Mouse (Mus musculus) lung, adult 2 months (tissue): ENCODE measurements around the gene Orai1. TPM values are rescaled to one million over a fixed set of nuclear protein-coding genes. Genes with fewer than 3 reads are reported as not detected.

ENCODE experiments used
- DNase-seq: peaks from one replicate; pipeline ENCODE4 v3.0.0; 2022
- H3K4me1 ChIP-seq: fragments of 200-500 bp; 2 replicates; pipeline ENCODE4 v1.6.1; 2011; ENCODE audit warnings: low read length; ENCODE audit not compliant: control insufficient read depth, insufficient read depth
- H3K4me3 ChIP-seq: fragments of 200-500 bp; replicated peaks from 2 replicates; pipeline ENCODE3; 2011; ENCODE audit warnings: low read depth, mild to moderate bottlenecking, control low read depth, low read length; ENCODE audit errors: extremely low read depth
- CTCF ChIP-seq: fragments of 200-500 bp; IDR thresholded peaks from 2 replicates; pipeline ENCODE4 v1.5.1; 2011; ENCODE audit warnings: mild to moderate bottlenecking, low read length, control low read depth; ENCODE audit not compliant: insufficient read depth
- POLR2A ChIP-seq: fragments of 200-500 bp; IDR thresholded peaks from 2 replicates; pipeline ENCODE4 v1.6.1; 2011; ENCODE audit warnings: low read depth, mild to moderate bottlenecking, control low read depth, low read length, borderline replicate concordance; ENCODE audit errors: extremely low read depth
- WGBS: fragments of 180-500 bp; shearing (Covaris S2); methylation state at CpG from one replicate; pipeline ENCODE4 v1.1.7; 2018; 5-methylcytosine and 5-hydroxymethylcytosine counted together
- polyA plus RNA-seq: library from polyadenylated mRNA; depleted of rRNA; stranded (reverse); fragments of >200 nt; gene quantifications from 2 replicates; pipeline ENCODE4 v1.2.3, GENCODE M21; 2012

The Orai1 gene
- polyA plus RNA-seq, 1 experiment = 113 TPM

DNA sequence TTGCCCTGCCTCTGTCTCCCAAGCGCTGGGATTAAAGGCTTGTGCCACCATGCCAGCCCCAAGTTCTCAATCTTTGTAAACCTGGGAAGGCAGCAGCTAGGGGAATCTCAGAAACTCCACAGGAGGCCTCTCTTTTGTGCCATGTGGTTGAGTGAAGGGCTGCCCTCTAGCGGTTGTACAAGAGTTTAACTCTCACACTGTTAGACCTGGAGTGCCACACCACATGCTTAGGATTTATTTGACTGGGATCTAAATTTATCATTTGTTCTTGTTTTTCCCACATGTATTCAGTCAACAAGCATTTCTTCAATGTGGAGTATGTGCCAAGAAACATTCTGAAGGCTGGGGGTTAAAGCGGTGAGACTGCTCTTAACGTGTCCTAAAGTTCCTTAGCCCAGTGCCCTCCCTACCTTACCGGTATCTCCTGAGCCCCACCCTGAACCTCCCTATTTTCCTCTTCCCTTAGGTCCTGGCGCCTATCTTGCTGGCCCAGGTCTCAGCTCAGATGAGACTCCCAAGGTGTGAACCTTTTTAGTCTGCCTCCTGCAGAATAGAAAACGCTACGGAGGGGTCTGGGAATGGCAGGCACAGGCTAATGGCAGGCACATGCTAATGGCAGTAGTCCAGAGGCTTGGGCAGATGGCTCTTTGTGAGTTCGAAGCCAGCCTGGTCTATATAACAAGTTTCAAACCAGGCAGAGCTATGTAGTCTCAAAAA, 1.1 kb upstream of the Orai1 start:
- H3K4me1 ChIP-seq = peaks cover 21% of the 10 kb centered on the region
- H3K4me3 ChIP-seq = no peak overlapping the region
- DNase-seq = peak; percentile 54
- WGBS = 53% methylated on average over 9 of the region's 9 CpGs
- TF ChIP-seq CTCF = peak; percentile 54
- TF ChIP-seq POLR2A = no peak

DNA sequence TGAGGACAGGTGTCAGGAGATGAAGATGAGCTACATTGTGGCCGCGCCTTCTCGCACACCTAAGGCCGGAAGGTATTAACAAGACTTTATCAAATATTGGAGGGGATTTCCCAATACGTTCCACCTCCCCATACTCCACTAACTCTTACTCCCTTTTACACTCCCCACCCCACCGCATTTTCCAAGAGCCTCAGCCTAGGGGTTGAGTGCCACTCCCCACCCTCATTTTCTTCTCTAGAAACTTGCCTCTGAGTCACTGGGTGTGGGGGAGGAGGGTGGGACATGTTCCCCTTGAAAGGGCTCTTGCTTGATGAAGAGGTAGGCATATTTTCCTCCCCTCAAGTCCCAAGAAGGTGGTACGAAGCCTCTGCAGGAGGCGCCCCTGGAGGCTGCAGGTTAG, 1.0 kb downstream of the Orai1 start:
- DNase-seq = peak; percentile 36
- H3K4me1 ChIP-seq = peaks cover 27% of the 10 kb centered on the region
- WGBS = 11% methylated on average over 8 of the region's 8 CpGs
- H3K4me3 ChIP-seq = peak overlapping the region; percentile 98
- TF ChIP-seq CTCF (no peak), POLR2A (no peak)

DNA sequence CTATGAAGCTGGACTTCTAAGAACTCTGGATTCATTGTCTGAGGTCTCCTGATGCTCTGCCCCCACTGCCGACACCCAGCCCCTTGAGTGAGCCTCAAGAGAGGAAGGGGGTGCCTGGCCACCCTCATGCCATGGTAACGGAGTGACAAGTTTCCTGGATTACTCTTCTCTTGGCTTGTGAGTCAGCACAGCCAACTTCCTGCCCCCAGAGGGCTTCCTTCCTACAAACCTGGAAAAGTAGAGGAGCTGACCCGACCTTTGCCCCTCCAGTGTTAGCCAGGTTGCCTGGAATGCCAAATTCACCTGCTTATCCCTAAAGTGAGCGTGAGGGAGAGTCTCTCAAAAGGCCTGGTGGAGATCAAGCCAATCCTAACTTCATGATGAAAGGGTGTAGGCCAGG, 2.6 kb downstream of the Orai1 start:
- WGBS = 38% methylated on average over 4 of the region's 4 CpGs
- H3K4me1 ChIP-seq = peaks cover 27% of the 10 kb centered on the region
- DNase-seq = peak; percentile 21
- TF ChIP-seq POLR2A (no peak), CTCF (no peak)
- no peak overlapping the region for H3K4me3 ChIP-seq

GRCm38 (mm10) chr5:123019336-123020016, 4.6 kb downstream of the Orai1 start:
- DNase-seq = no peak
- WGBS = 20% methylated on average over 10 of the region's 10 CpGs
- peaks cover 24% of the 10 kb centered on the region for H3K4me1 ChIP-seq
- no peak overlapping the region for H3K4me3 ChIP-seq
- TF ChIP-seq POLR2A (no peak), CTCF (no peak)

DNA sequence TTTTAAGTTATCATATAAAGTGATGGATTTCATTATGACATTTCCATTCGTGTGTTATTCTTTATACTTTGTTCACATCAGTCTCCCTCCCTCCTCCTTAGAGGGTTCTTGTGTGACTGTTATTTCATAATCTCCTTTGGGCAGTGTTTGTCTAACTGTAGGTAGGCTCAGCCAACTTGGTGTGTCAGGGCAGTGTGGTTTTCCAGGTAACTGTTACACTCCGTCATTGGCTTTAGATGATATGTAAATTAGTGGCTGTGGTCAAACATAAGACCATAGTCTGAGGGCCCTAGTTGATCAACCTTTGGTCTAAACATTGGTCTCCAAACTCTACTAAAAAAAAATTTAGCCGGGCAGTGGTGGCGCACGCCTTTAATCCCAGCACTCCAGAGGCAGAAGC, 5.6 kb downstream of the Orai1 start:
- DNase-seq = no peak
- Histone ChIP-seq H3K4me1 (peaks cover 23% of the 10 kb centered on the region), H3K4me3 (no peak overlapping the region)
- WGBS = 81% methylated on average over 5 of the region's 5 CpGs
- no peak for TF ChIP-seq POLR2A

DNA sequence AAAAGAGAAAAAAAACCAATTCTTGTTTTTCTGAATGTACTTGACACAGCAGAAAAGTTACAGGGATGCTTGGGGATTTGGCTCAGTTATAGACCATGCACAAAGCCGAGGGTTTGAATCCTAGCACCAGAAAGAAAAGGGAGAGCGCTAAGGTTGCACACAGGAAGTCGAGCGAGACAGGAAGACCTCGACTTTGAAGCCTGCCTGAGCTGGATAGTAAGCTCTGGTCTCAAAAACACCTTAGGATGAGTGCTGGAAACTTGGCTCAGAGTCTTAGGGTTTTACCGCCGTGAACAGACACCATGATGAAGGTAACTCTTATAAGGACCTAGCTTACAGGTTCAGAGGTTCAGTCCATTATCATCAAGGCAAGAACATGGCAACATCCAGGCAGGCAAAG, 6.6 kb downstream of the Orai1 start:
- no peak for DNase-seq
- Histone ChIP-seq H3K4me1 (peaks cover 25% of the 10 kb centered on the region), H3K4me3 (no peak overlapping the region)
- TF ChIP-seq POLR2A = no peak
- TF ChIP-seq CTCF = no peak
- 65% methylated on average over 7 of the region's 7 CpGs for WGBS

GRCm38 (mm10) chr5:123023049-123023448, 8.2 kb downstream of the Orai1 start:
- Histone ChIP-seq H3K4me1 (peaks cover 22% of the 10 kb centered on the region), H3K4me3 (no peak overlapping the region)
- WGBS = 20% methylated on average over 6 of the region's 6 CpGs
- no peak for TF ChIP-seq CTCF
- no peak for TF ChIP-seq POLR2A
- DNase-seq = peak; percentile 27

DNA sequence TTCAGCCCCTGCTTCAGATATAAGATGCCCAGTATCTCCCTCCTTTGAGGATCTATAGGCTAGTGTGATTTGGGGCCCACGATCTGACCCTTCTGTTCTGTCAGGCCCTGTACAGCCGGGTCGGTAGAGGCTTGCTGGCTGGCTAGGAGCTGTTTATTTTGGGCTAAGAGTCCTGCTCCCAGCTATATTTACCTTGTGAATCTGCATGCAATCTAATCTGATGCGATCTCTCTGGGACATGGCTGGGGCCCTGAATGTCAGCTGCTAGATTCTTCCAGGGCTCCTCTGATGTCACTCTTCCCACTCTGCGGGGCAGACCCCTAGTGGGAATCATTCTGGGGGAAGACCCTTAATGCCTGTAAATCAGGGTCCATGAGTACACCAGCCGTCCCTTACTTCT, 9.4 kb downstream of the Orai1 start:
- TF ChIP-seq CTCF = no peak
- TF ChIP-seq POLR2A = no peak

DNA sequence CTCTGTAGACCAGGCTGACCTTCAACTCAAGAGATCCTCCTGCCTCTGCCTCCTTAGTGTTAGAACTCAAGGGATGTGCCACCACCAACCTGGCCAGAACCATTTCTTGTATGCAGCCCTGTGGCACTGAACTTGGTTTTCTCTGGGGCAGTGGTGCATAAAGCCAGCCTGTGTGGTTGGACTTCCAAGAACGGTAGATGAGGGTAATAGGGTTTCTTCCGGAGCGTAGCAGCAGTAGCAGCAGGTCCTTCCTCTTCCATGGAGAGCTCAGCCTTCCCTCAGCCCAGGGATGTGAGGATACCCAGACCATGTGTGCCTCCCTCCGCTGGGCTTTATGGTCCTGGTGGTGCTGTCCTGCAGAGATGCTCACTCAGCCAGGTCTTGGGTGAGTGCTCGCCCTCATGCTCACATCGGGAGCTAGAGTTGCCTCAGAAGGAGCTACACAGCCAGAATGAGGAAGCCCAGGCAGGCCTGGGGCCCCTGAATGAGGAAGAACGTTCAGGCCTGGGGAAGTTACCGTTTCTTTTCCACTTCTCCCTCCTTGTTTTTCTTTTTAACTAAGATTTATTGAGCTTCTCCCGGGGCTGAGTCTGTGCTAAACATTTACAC, 10.2 kb downstream of the Orai1 start:
- no peak for DNase-seq
- Histone ChIP-seq H3K4me3 (no peak overlapping the region), H3K4me1 (peaks cover 13% of the 10 kb centered on the region)
- TF ChIP-seq POLR2A (peak; percentile 17; the same call in 1 of the 2 replicates), CTCF (no peak)
- 60% methylated on average over 9 of the region's 9 CpGs for WGBS

More for the DNA sequence above, 9.4 kb downstream of the Orai1 start:
- Histone ChIP-seq H3K4me1 (peaks cover 16% of the 10 kb centered on the region), H3K4me3 (no peak overlapping the region)
- WGBS = 70% methylated on average over 6 of the region's 6 CpGs
- no peak for DNase-seq
